Mouse (Mus musculus): Measurements from ENCODE around the gene Inpp5a. TPM values are rescaled to one million over a fixed set of nuclear protein-coding genes. Genes with fewer than 3 reads are reported as not detected.

The Inpp5a gene
- polyA plus RNA-seq, 1 experiment from 2014 or later: 58.4 TPM

- Histone ChIP-seq H3K9me3 (no peaks in the 10 kb centered on the region), H3K4me1 (peaks cover 22% of the 10 kb centered on the region), H3K9ac (no peak overlapping the region), H3K4me2 (no peak overlapping the region), H3K27ac (replicated peaks) (no peak overlapping the region), H3K27me3 (replicated peaks) (no peaks in the 10 kb centered on the region), H3K36me3 (peaks cover 51% of the 10 kb centered on the region), H3K4me3 (no peak overlapping the region)
- no peak for ATAC-seq (ENCODE audit: extremely low read depth, insufficient number of reproducible peaks, low FRiP score, low TSS enrichment)
- WGBS: 81% methylated on average over 6 of the region's 6 CpGs
These were observed 90.7 kb downstream of the Inpp5a start for GRCm38 (mm10) chr7:139479626-139480025.

- H3K4me2 ChIP-seq: no peak overlapping the region
- no peak for ATAC-seq (ENCODE audit: extremely low read depth, insufficient number of reproducible peaks, low FRiP score, low TSS enrichment)
- no peaks in the 10 kb centered on the region for H3K9me3 ChIP-seq
- no peak overlapping the region for H3K4me3 ChIP-seq
- 52% methylated on average over 9 of the region's 9 CpGs for WGBS
- no peaks in the 10 kb centered on the region for H3K27me3 ChIP-seq (replicated peaks)
- no peak overlapping the region for H3K27ac ChIP-seq (replicated peaks)
- H3K9ac ChIP-seq: no peak overlapping the region
- peaks cover 42% of the 10 kb centered on the region for H3K36me3 ChIP-seq
- H3K4me1 ChIP-seq: peaks cover 39% of the 10 kb centered on the region
These were observed 95.5 kb downstream of the Inpp5a start for GRCm38 (mm10) chr7:139484206-139484955.

DNA sequence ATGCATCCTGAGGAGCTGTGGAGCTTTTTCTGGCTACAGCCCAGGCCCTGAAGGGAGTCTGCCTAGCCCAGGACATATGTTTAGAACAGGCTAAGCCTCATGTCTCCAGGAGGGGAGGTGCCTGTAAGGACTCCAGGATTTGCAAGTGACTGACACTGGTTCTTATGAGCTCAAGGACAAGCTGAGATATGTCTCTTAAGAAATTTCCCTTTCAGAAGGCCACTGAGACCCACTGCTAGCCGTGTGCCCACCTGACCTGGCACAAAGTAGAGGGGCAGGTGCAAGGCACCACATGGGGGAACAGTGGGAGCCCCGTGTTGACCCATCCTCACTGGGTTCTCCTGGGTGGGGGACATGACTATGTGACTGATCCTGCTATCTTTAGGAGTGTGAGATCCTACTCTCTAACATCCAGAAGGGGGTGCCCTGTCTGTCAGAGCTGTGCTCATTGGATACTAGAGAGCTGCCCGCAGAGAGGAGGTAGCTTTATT lies 100.9 kb downstream of the Inpp5a start:
- Histone ChIP-seq H3K9me3 (no peaks in the 10 kb centered on the region), H3K27ac (replicated peaks) (no peak overlapping the region), H3K4me2 (no peak overlapping the region), H3K9ac (no peak overlapping the region), H3K4me3 (no peak overlapping the region), H3K36me3 (peaks cover 6% of the 10 kb centered on the region), H3K4me1 (peaks cover 30% of the 10 kb centered on the region), H3K27me3 (replicated peaks) (no peaks in the 10 kb centered on the region)
- WGBS: 76% methylated on average over 3 of the region's 3 CpGs
- ATAC-seq (ENCODE audit: extremely low read depth, insufficient number of reproducible peaks, low FRiP score, low TSS enrichment): no peak

DNA sequence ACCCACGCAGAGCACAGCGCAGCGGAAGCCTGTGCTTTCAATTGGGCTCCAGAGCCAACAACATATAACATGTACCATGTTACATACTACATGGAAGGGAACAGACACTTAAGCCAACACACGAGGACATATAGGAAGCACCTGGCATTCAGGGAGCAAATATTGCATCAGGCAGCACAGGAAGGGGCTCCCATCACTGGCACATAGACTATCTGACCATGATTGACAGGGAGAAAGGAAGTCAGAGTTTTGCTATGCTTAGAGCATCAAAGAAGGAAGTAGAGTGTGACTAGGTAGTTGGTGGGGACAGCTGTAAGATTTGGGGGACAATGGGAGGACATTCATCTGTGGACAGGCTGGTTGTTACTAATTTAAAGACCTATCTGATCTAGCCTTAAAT lies 103.4 kb downstream of the Inpp5a start:
- Histone ChIP-seq H3K4me2 (no peak overlapping the region), H3K9me3 (no peaks in the 10 kb centered on the region), H3K4me3 (no peak overlapping the region), H3K27me3 (replicated peaks) (no peaks in the 10 kb centered on the region), H3K9ac (no peak overlapping the region), H3K36me3 (peaks cover 3% of the 10 kb centered on the region; the same call in 1 of the 2 replicates), H3K4me1 (peaks cover 22% of the 10 kb centered on the region), H3K27ac (replicated peaks) (no peak overlapping the region)
- WGBS: 90% methylated on average over 4 of the region's 4 CpGs
- ATAC-seq (ENCODE audit: extremely low read depth, insufficient number of reproducible peaks, low FRiP score, low TSS enrichment): no peak

- no peaks in the 10 kb centered on the region for H3K27me3 ChIP-seq (replicated peaks)
- no peaks in the 10 kb centered on the region for H3K9me3 ChIP-seq
- peaks cover 16% of the 10 kb centered on the region for H3K4me1 ChIP-seq
- H3K4me3 ChIP-seq: no peak overlapping the region
- ATAC-seq (ENCODE audit: extremely low read depth, insufficient number of reproducible peaks, low FRiP score, low TSS enrichment): no peak
- 55% methylated on average over 2 of the region's 2 CpGs for WGBS
- H3K4me2 ChIP-seq: no peak overlapping the region
- no peak overlapping the region for H3K9ac ChIP-seq
- H3K36me3 ChIP-seq: peaks cover 3% of the 10 kb centered on the region; the same call in 1 of the 2 replicates
- no peak overlapping the region for H3K27ac ChIP-seq (replicated peaks)
These were observed 104.0 kb downstream of the Inpp5a start for GRCm38 (mm10) chr7:139492946-139493345.

DNA sequence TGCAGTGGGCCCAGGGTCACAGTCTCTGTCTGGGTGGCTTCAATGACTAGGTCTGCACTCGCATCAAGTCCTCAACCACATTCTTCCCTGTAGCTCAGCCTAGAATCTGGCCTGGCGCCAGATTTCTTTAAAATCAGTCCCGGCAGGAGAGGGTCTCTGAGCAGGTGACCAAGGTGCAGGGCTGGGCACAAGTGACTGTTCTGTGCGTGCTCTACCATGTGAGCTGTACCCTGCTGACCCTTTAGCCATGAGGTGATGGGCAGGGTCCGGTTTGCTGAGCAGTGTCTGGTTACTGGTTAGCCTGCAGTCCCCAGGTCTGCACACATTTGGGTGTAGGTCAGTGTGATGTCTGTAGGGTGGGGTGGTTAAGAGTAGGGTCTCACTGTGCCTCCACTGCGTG lies 106.9 kb downstream of the Inpp5a start:
- ATAC-seq (ENCODE audit: extremely low read depth, insufficient number of reproducible peaks, low FRiP score, low TSS enrichment): no peak
- no peak overlapping the region for H3K27ac ChIP-seq (replicated peaks)
- H3K9ac ChIP-seq: no peak overlapping the region
- no peaks in the 10 kb centered on the region for H3K27me3 ChIP-seq (replicated peaks)
- 65% methylated on average over 6 of the region's 6 CpGs for WGBS
- H3K36me3 ChIP-seq: 0 out of 2 replicates have a peak, but pooled peaks cover 3% of the 10 kb centered on the region
- H3K4me1 ChIP-seq: peaks cover 28% of the 10 kb centered on the region
- H3K9me3 ChIP-seq: no peaks in the 10 kb centered on the region
- no peak overlapping the region for H3K4me3 ChIP-seq
- H3K4me2 ChIP-seq: no peak overlapping the region

- no peak for ATAC-seq (ENCODE audit: extremely low read depth, insufficient number of reproducible peaks, low FRiP score, low TSS enrichment)
These were observed 109.2 kb downstream of the Inpp5a start for GRCm38 (mm10) chr7:139498038-139498625.

GRCm38 (mm10) chr7:139504064-139504463 lies 115.2 kb downstream of the Inpp5a start:
- ATAC-seq (ENCODE audit: extremely low read depth, insufficient number of reproducible peaks, low FRiP score, low TSS enrichment): no peak

More at GRCm38 (mm10) chr7:139498038-139498625, 109.2 kb downstream of the Inpp5a start:
- Histone ChIP-seq H3K9ac (no peak overlapping the region), H3K27me3 (replicated peaks) (no peaks in the 10 kb centered on the region), H3K4me3 (no peak overlapping the region), H3K4me1 (peaks cover 41% of the 10 kb centered on the region), H3K9me3 (no peaks in the 10 kb centered on the region), H3K36me3 (0 out of 2 replicates have a peak, but pooled peaks cover 7% of the 10 kb centered on the region), H3K27ac (replicated peaks) (no peak overlapping the region), H3K4me2 (no peak overlapping the region)
- 80% methylated on average over 19 of the region's 19 CpGs for WGBS

GRCm38 (mm10) chr7:139506677-139507412 lies 117.9 kb downstream of the Inpp5a start:
- ATAC-seq (ENCODE audit: extremely low read depth, insufficient number of reproducible peaks, low FRiP score, low TSS enrichment): no peak
- 0 out of 2 replicates have a peak, but pooled peaks cover 11% of the 10 kb centered on the region for H3K36me3 ChIP-seq
- H3K9me3 ChIP-seq: no peaks in the 10 kb centered on the region
- H3K4me1 ChIP-seq: peaks cover 19% of the 10 kb centered on the region
- H3K27ac ChIP-seq (replicated peaks): no peak overlapping the region
- H3K9ac ChIP-seq: no peak overlapping the region
- no peak overlapping the region for H3K4me2 ChIP-seq
- 60% methylated on average over 9 of the region's 9 CpGs for WGBS
- no peak overlapping the region for H3K4me3 ChIP-seq
- no peaks in the 10 kb centered on the region for H3K27me3 ChIP-seq (replicated peaks)

More at GRCm38 (mm10) chr7:139504064-139504463, 115.2 kb downstream of the Inpp5a start:
- no peak overlapping the region for H3K4me3 ChIP-seq
- H3K9ac ChIP-seq: no peak overlapping the region
- H3K4me2 ChIP-seq: no peak overlapping the region
- WGBS: 92% methylated on average over 7 of the region's 7 CpGs
- H3K27ac ChIP-seq (replicated peaks): no peak overlapping the region
- H3K27me3 ChIP-seq (replicated peaks): no peaks in the 10 kb centered on the region
- peaks cover 44% of the 10 kb centered on the region for H3K4me1 ChIP-seq
- no peaks in the 10 kb centered on the region for H3K9me3 ChIP-seq
- 0 out of 2 replicates have a peak, but pooled peaks cover 9% of the 10 kb centered on the region for H3K36me3 ChIP-seq

DNA sequence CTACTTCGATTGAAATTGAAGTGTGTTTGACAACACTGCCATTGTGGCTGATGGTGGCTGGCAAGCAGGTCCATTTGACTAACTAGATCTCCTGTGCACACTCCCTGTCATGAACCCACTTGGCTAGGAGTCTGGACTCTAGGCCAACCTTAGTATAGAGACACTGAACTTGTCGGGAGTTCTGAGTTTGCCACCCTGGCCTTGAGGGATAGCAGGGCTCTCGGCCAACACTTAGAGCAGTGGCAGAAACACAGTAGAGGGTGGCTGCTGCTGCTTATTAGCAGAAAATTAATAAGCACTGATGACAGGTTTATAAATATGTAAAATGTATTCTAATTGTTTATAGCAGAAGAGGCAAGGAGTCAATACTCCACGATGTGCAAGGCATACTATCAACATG lies 120.0 kb downstream of the Inpp5a start:
- Histone ChIP-seq H3K9ac (no peak overlapping the region), H3K36me3 (peaks cover 18% of the 10 kb centered on the region), H3K27ac (replicated peaks) (no peak overlapping the region), H3K4me3 (no peak overlapping the region), H3K9me3 (no peaks in the 10 kb centered on the region), H3K4me1 (peaks cover 17% of the 10 kb centered on the region), H3K4me2 (no peak overlapping the region), H3K27me3 (replicated peaks) (no peaks in the 10 kb centered on the region)
- WGBS: 82% methylated on average over 4 of the region's 4 CpGs
- no peak for ATAC-seq (ENCODE audit: extremely low read depth, insufficient number of reproducible peaks, low FRiP score, low TSS enrichment)

All from heart, embryonic 13.5 days (tissue).